Mouse (Mus musculus) central nervous system, embryonic 18 days (tissue): Measurements from ENCODE around the gene Lclat1. TPM values are rescaled to one million over a fixed set of nuclear protein-coding genes. Genes with fewer than 3 reads are reported as not detected.

Source experiments
- polyA plus RNA-seq: library from polyadenylated mRNA; depleted of rRNA; stranded (reverse); fragments of >200 nt; gene quantifications from 2 replicates; pipeline ENCODE4 v1.2.3, GENCODE M21; 2012; rRNA removed

Gene Lclat1
- 14.2 and 14.6 TPM in 2 replicates for polyA plus RNA-seq

DNA sequence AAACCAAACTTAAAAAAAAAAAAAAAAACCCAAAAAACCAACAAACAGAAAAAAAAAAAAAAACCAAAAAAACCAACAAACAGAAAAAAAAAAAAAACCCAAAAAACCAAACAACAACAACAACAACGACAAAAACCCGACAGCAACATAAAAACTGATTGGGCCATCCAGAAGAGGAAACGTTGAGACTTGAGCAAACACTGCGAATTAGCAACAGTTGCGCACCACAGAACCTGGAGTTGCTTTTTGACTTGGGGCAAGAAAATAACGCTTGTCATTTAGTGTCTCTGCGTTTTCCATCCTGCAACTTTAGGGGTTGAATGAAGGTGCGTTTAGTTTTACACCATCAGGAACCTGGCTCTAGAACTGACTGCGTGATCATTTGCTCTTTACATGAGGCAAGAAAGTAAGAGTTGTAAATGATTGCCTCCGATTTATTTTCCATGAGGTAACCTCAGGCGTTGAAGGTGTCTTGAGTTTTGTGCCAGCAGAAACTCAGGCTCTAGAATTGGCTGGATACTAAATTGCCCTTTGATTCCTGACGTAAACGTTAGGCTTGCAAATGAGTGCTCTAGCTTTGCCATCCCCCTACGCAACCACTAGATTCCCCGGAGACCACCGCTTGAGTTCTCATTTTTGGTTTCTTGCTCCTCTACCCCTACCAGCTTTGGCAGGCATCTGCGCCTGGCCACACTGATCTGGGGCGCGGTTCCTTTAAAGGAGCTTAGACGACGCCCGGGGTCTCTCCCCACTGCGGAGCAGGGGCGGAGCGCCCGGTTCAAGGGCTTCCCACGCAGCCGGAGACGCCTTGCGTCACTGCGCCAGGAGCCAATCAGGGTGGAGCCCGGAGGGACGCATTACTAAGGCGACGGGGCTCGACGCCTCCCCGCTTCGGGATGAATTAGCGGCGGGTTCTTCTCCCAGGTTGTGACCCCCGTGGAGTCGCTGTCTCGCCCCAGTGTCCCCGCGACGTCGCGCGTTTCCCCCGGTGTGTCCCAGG lies at the start of gene Lclat1:
TSS of gene Lclat1 (plus strand) at position 828 of the 1,000 bp plus-strand sequence.

Other genes starting within 250 kb of the Lclat1 start
- gene Lbh, start 189.7 kb upstream of the Lclat1 start, polyA plus RNA-seq, result 65.2 TPM in 2 replicates